Mouse (Mus musculus): ENCODE measurements around the gene Ostn.

DNA sequence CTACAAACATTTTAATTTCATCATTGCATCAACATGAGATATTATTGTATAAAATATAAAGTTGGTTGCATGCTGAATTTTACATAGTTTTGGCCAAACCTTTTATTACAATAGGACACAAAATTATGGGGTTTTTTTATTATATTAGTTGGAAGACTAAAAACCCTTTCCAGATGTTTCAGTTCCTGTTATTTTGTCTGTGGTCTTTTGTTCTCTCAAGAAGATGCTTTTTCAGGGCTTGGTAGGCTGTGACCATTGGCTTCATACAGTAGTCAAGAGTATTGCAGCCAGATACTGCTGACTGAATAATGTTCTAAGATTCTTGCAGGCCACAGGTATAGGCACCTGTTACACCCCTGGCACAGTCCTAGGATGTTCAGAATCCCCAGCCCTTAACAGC is 14.8 kb downstream of the Ostn start:
- TF ChIP-seq CTCF (IDR thresholded peaks at IDR 0.05; ENCODE audit: low read depth, low read length) (no peak), POLR2A (IDR thresholded peaks at IDR 0.05; ENCODE audit: insufficient read depth, low read length) (no peak)

Data from ES-Bruce4 (cell line).